Mouse (Mus musculus): ENCODE results near the gene Gas7. TPM values are rescaled to one million over a fixed set of nuclear protein-coding genes. Genes with fewer than 3 reads are reported as not detected.

The Gas7 gene
- 1.2 TPM for total RNA-seq (2023)

GRCm38 (mm10) chr11:67454874-67455526 lies at the start of gene Gas7:
Gas7 (plus strand) TSS chr11:67455437.

DNA sequence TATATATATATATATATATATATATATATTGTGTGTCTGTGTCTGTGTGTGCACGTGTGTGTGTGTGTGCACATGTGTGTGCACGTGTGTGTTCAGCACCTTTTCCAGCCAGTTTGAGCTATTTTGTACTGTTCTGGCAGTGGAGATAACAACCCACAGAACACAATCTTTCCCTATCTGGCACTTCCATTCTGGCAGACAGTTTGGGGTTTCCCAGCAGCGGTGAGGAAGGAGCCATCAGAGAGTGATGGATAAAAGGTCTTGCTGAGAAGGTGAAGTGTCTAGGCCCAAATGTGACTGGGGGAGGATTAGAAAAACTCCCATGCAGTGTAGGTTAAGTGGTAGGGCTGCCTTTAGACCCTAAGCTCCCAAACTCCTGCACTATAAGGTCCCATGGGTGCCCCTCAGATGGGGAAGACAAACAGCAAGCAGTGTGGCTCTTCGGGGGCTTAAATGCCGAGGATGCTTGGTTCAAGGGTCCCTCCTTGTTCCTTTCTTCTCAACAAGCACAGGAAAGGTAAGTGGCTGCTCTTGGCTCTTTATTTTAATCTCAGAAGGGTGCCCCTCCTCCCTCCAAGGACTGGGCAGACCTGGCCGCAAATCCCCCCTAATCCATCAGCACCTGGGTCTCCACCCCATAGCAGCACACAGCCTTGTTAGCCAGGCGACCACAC lies 239.6 kb downstream of the Gas7 start, which contains the start of gene Rcvrn:
Gene Rcvrn (plus strand): TSS at position 624 of the 674 bp plus-strand sequence.

Other genes with a start within 250 kb of the Gas7 start
- gene Myh4, start 217.4 kb upstream of the Gas7 start, total RNA-seq (2023): not detected
- not detected for gene Myh8, start 178.3 kb upstream of the Gas7 start, total RNA-seq (2023)
- 0.15 TPM for gene Myh13, start 133.8 kb upstream of the Gas7 start, total RNA-seq (2023)
- not detected for gene Rcvrn, start 239.9 kb downstream of the Gas7 start, total RNA-seq (2023)